Mouse (Mus musculus) lung, postnatal 0 days (tissue): ENCODE measurements around the gene Kpna6. TPM values are rescaled to one million over a fixed set of nuclear protein-coding genes. Genes with fewer than 3 reads are reported as not detected.
A peak's percentile ranks its signal among the peaks of the same experiment; 100 is the strongest.

Experiments
- ATAC-seq: fragments of 200-750 bp; cut with Nextera tagmentation; 2 replicates; pipeline ENCODE4 v1.8.0; 2017; ENCODE audit warnings: moderate library complexity
- DNase-seq: peaks from one replicate; pipeline ENCODE4 v3.0.0-alpha.2; 2016; ENCODE audit warnings: low spot score
- H3K27ac ChIP-seq: fragments of 300-500 bp; sonication (generic); 2 replicates; pipeline ENCODE4 v1.5.1; 2014; ENCODE audit warnings: antibody characterized with exemption, mild to moderate bottlenecking, low read length, mixed read lengths
- H3K27me3 ChIP-seq: fragments of 300-500 bp; sonication (generic); replicated peaks from 2 replicates; pipeline ENCODE4 v1.6.1; 2014; ENCODE audit warnings: low read length, mixed read lengths; ENCODE audit not compliant: insufficient read depth
- H3K36me3 ChIP-seq: fragments of 300-500 bp; sonication (generic); 2 replicates; pipeline ENCODE4 v1.6.1; 2014; ENCODE audit warnings: low read length, mixed read lengths; ENCODE audit not compliant: insufficient read depth
- H3K4me1 ChIP-seq: fragments of 300-500 bp; sonication (generic); 2 replicates; pipeline ENCODE4 v1.6.1; 2014; ENCODE audit warnings: antibody characterized with exemption, low read depth, low read length, mixed read lengths; ENCODE audit not compliant: insufficient read depth
- H3K4me2 ChIP-seq: fragments of 300-500 bp; sonication (generic); replicated peaks from 2 replicates; pipeline ENCODE4 v1.6.1; 2014; ENCODE audit warnings: low read depth, mild to moderate bottlenecking, low read length, moderate library complexity, mixed read lengths
- H3K4me3 ChIP-seq: fragments of 300-500 bp; sonication (generic); 2 replicates; pipeline ENCODE4 v1.5.1; 2014; ENCODE audit warnings: low read depth, low read length
- H3K9ac ChIP-seq: fragments of 300-500 bp; sonication (generic); replicated peaks from 2 replicates; pipeline ENCODE4 v1.6.1; 2014; ENCODE audit warnings: low read depth, mild to moderate bottlenecking
- H3K9me3 ChIP-seq: fragments of 300-500 bp; sonication (generic); 2 replicates; pipeline ENCODE4 v1.6.1; 2016; ENCODE audit warnings: low read length, mixed read lengths
- CTCF ChIP-seq: IDR thresholded peaks from 2 replicates; pipeline ENCODE4 v1.5.1; 2016; ENCODE audit warnings: antibody characterized with exemption, mild to moderate bottlenecking
- EP300 ChIP-seq: IDR thresholded peaks from 2 replicates; pipeline ENCODE4 v1.6.1; 2016; ENCODE audit warnings: antibody characterized with exemption, mild to moderate bottlenecking, control low read depth
- WGBS: fragments of 180-500 bp; shearing (Covaris S2); extraction: QIAGEN DNeasy Blood & Tissue Kit; methylation state at CpG from one replicate; pipeline ENCODE4 v1.1.7; 2014; 5-methylcytosine and 5-hydroxymethylcytosine counted together
- polyA plus RNA-seq: library from polyadenylated mRNA; unstranded; fragments of >200 nt; fragmentation: Nextera tagmentation; extraction: Ambion mirVana; gene quantifications from 2 replicates; pipeline ENCODE4 v1.2.1, GENCODE M21; 2015

Gene Kpna6
- polyA plus RNA-seq, 1 experiment from 2014 or later = 6.6 TPM

- H3K27ac ChIP-seq = no peak overlapping the region
- H3K4me3 ChIP-seq = no peak overlapping the region
- no peak overlapping the region for H3K4me2 ChIP-seq
- ATAC-seq = no peak
- no peak overlapping the region for H3K9ac ChIP-seq
- 95% methylated on average over 7 of the region's 7 CpGs for WGBS
- H3K36me3 ChIP-seq = no peaks in the 10 kb centered on the region
- DNase-seq = no peak
- H3K9me3 ChIP-seq = no peaks in the 10 kb centered on the region
- H3K4me1 ChIP-seq = no peaks in the 10 kb centered on the region; the same call in 1 of the 2 replicates
- TF ChIP-seq EP300 (no peak), CTCF (no peak)
- no peaks in the 10 kb centered on the region for H3K27me3 ChIP-seq
Observed at GRCm38 (mm10) chr4:129617121-129617641, 55.4 kb downstream of the Kpna6 start.

GRCm38 (mm10) chr4:129616631-129617030, 55.9 kb downstream of the Kpna6 start:
- WGBS = 98% methylated on average over 3 of the region's 3 CpGs
- Histone ChIP-seq H3K36me3 (no peaks in the 10 kb centered on the region), H3K4me2 (no peak overlapping the region), H3K4me3 (no peak overlapping the region), H3K9me3 (no peaks in the 10 kb centered on the region), H3K4me1 (no peaks in the 10 kb centered on the region; the same call in 1 of the 2 replicates), H3K27me3 (no peaks in the 10 kb centered on the region), H3K9ac (no peak overlapping the region), H3K27ac (no peak overlapping the region)
- no peak for DNase-seq
- no peak for TF ChIP-seq CTCF
- TF ChIP-seq EP300 = no peak
- ATAC-seq = no peak

GRCm38 (mm10) chr4:129615801-129616290, 56.7 kb downstream of the Kpna6 start:
- TF ChIP-seq EP300 (no peak), CTCF (no peak)
- H3K27me3 ChIP-seq = no peaks in the 10 kb centered on the region
- no peaks in the 10 kb centered on the region; the same call in 1 of the 2 replicates for H3K4me1 ChIP-seq
- no peak for ATAC-seq
- H3K4me2 ChIP-seq = no peak overlapping the region
- H3K27ac ChIP-seq = no peak overlapping the region
- H3K36me3 ChIP-seq = no peaks in the 10 kb centered on the region
- no peaks in the 10 kb centered on the region for H3K9me3 ChIP-seq
- H3K4me3 ChIP-seq = no peak overlapping the region
- no peak for DNase-seq
- 88% methylated on average over 9 of the region's 9 CpGs for WGBS
- no peak overlapping the region for H3K9ac ChIP-seq

- WGBS = 55% methylated on average over 6 of the region's 6 CpGs
- Histone ChIP-seq H3K27ac (no peak within 1 kb of the TSS), H3K4me1 (no peaks in the 10 kb centered on the region; the same call in 1 of the 2 replicates), H3K9ac (no peak within 1 kb of the TSS), H3K27me3 (no peaks in the 10 kb centered on the region), H3K36me3 (no peaks in the 10 kb centered on the region), H3K9me3 (no peaks in the 10 kb centered on the region), H3K4me2 (no peak within 1 kb of the TSS), H3K4me3 (no peak within 1 kb of the TSS)
- DNase-seq (peak; percentile 58), ATAC-seq (no peak)
- TF ChIP-seq CTCF (no peak), EP300 (no peak)
Observed at GRCm38 (mm10) chr4:129614093-129614492, 58.5 kb downstream of the Kpna6 start, which contains the start of gene Dcdc2b. TSS of gene Dcdc2b (minus strand) at chr4:129614257.

- 68% methylated on average over 4 of the region's 4 CpGs for WGBS
- TF ChIP-seq EP300 = no peak
- Histone ChIP-seq H3K9ac (no peak overlapping the region), H3K4me2 (no peak overlapping the region), H3K9me3 (no peaks in the 10 kb centered on the region), H3K36me3 (peaks cover 9% of the 10 kb centered on the region; the same call in 1 of the 2 replicates), H3K27me3 (no peaks in the 10 kb centered on the region), H3K4me3 (no peak overlapping the region), H3K4me1 (no peaks in the 10 kb centered on the region), H3K27ac (no peak overlapping the region)
- DNase-seq (no peak), ATAC-seq (no peak)
Observed at GRCm38 (mm10) chr4:129610472-129610871, 62.1 kb downstream of the Kpna6 start.

- no peak overlapping the region for H3K27ac ChIP-seq
- no peak for ATAC-seq
- DNase-seq = no peak
- H3K4me1 ChIP-seq = no peaks in the 10 kb centered on the region
- peaks cover 9% of the 10 kb centered on the region; the same call in 1 of the 2 replicates for H3K36me3 ChIP-seq
- WGBS = 81% methylated on average over 4 of the region's 4 CpGs
- H3K4me3 ChIP-seq = no peak overlapping the region
- no peaks in the 10 kb centered on the region for H3K27me3 ChIP-seq
- H3K9ac ChIP-seq = no peak overlapping the region
- H3K4me2 ChIP-seq = no peak overlapping the region
- no peaks in the 10 kb centered on the region for H3K9me3 ChIP-seq
- TF ChIP-seq CTCF = no peak
- TF ChIP-seq EP300 = no peak
Observed at GRCm38 (mm10) chr4:129610026-129610425, 62.5 kb downstream of the Kpna6 start.
